Mouse (Mus musculus): ENCODE measurements at regions not wholly inside any gene's neighbourhood (a gene's known extent, or its start where the extent isn't known, plus 50 kb on each side); places are given as distances from the start of the nearest gene placed in this dataset.

GRCm38 (mm10) chr2:128451554-128452239 lies 139.3 kb upstream of the Spdye4c start:
- 15% methylated on average over 5 of the region's 5 CpGs for WGBS
- Histone ChIP-seq H3K27ac (ENCODE audit: control insufficient read depth, insufficient read depth, low read length) (no peak overlapping the region), H3K4me1 (replicated peaks; ENCODE audit: control insufficient read depth, insufficient read depth, low read length) (no peaks in the 10 kb centered on the region), H3K4me3 (ENCODE audit: control insufficient read depth, insufficient read depth, low read length) (no peak overlapping the region), H3K27me3 (ENCODE audit: control insufficient read depth, insufficient read depth, low read length) (no peaks in the 10 kb centered on the region), H3K36me3 (ENCODE audit: control insufficient read depth, insufficient read depth, low read length) (no peaks in the 10 kb centered on the region)
- DNase-seq, result no peak
- TF ChIP-seq CTCF (IDR thresholded peaks at IDR 0.05; ENCODE audit: borderline replicate concordance, control insufficient read depth, extremely low read depth, insufficient read depth, low read length, poor library complexity) (no peak), POLR2A (IDR thresholded peaks at IDR 0.05; ENCODE audit: control insufficient read depth, extremely low read depth, insufficient read depth, low read length, poor library complexity) (no peak)

GRCm38 (mm10) chr2:128452582-128452981 lies 138.4 kb upstream of the Spdye4c start:
- WGBS, result 96% methylated on average over 1 of the region's 1 CpGs
- no peak for DNase-seq
- TF ChIP-seq POLR2A (IDR thresholded peaks at IDR 0.05; ENCODE audit: control insufficient read depth, extremely low read depth, insufficient read depth, low read length, poor library complexity) (no peak), CTCF (IDR thresholded peaks at IDR 0.05; ENCODE audit: borderline replicate concordance, control insufficient read depth, extremely low read depth, insufficient read depth, low read length, poor library complexity) (no peak)
- no peak overlapping the region for H3K4me3 ChIP-seq (ENCODE audit: control insufficient read depth, insufficient read depth, low read length)
- no peaks in the 10 kb centered on the region for H3K36me3 ChIP-seq (ENCODE audit: control insufficient read depth, insufficient read depth, low read length)
- H3K4me1 ChIP-seq (replicated peaks; ENCODE audit: control insufficient read depth, insufficient read depth, low read length), result no peaks in the 10 kb centered on the region
- H3K27me3 ChIP-seq (ENCODE audit: control insufficient read depth, insufficient read depth, low read length), result no peaks in the 10 kb centered on the region
- no peak overlapping the region for H3K27ac ChIP-seq (ENCODE audit: control insufficient read depth, insufficient read depth, low read length)

GRCm38 (mm10) chr2:128454509-128454908 lies 136.5 kb upstream of the Spdye4c start:
- H3K27ac ChIP-seq (ENCODE audit: control insufficient read depth, insufficient read depth, low read length), result no peak overlapping the region
- DNase-seq, result no peak
- no peak overlapping the region for H3K4me3 ChIP-seq (ENCODE audit: control insufficient read depth, insufficient read depth, low read length)
- H3K27me3 ChIP-seq (ENCODE audit: control insufficient read depth, insufficient read depth, low read length), result no peaks in the 10 kb centered on the region
- TF ChIP-seq CTCF (IDR thresholded peaks at IDR 0.05; ENCODE audit: borderline replicate concordance, control insufficient read depth, extremely low read depth, insufficient read depth, low read length, poor library complexity), result no peak
- no peak for TF ChIP-seq POLR2A (IDR thresholded peaks at IDR 0.05; ENCODE audit: control insufficient read depth, extremely low read depth, insufficient read depth, low read length, poor library complexity)
- H3K36me3 ChIP-seq (ENCODE audit: control insufficient read depth, insufficient read depth, low read length), result no peaks in the 10 kb centered on the region
- 95% methylated on average over 13 of the region's 13 CpGs for WGBS
- no peaks in the 10 kb centered on the region for H3K4me1 ChIP-seq (replicated peaks; ENCODE audit: control insufficient read depth, insufficient read depth, low read length)

DNA sequence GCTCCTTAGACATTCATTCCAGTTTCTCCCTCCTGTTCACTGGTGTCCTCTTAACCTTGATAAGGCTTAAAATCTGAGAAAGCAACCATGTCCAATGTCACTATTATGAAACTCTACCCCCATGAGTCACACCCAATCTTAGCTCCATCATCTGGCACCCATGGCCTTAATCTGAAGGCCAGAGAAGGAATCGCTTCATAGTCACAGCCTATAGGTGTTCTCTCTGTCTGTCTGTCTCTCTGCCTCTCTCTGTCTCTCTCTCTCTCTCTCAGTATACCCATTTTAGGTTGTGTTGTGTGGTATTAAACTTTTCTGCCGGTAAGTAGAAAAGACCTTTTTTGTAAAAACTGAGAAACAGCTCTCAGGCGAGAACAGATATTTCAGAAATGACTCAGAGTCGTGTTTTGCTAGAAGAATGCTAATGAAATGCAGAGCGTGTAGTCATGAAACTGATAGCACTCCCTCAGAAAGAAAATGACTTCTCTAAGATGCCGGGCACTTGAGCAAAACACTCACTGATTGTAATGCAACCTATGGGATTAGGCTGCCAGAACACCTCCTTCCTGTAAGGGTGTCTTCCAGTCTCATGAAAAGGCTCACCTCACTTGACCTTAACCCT lies 133.3 kb upstream of the Spdye4c start:
- Histone ChIP-seq H3K4me3 (ENCODE audit: control insufficient read depth, insufficient read depth, low read length) (no peak overlapping the region), H3K4me1 (replicated peaks; ENCODE audit: control insufficient read depth, insufficient read depth, low read length) (no peaks in the 10 kb centered on the region), H3K36me3 (ENCODE audit: control insufficient read depth, insufficient read depth, low read length) (no peaks in the 10 kb centered on the region), H3K27ac (ENCODE audit: control insufficient read depth, insufficient read depth, low read length) (no peak overlapping the region), H3K27me3 (ENCODE audit: control insufficient read depth, insufficient read depth, low read length) (no peaks in the 10 kb centered on the region)
- WGBS, result 91% methylated on average over 6 of the region's 6 CpGs
- DNase-seq, result no peak
- TF ChIP-seq CTCF (IDR thresholded peaks at IDR 0.05; ENCODE audit: borderline replicate concordance, control insufficient read depth, extremely low read depth, insufficient read depth, low read length, poor library complexity) (no peak), POLR2A (IDR thresholded peaks at IDR 0.05; ENCODE audit: control insufficient read depth, extremely low read depth, insufficient read depth, low read length, poor library complexity) (no peak)

DNA sequence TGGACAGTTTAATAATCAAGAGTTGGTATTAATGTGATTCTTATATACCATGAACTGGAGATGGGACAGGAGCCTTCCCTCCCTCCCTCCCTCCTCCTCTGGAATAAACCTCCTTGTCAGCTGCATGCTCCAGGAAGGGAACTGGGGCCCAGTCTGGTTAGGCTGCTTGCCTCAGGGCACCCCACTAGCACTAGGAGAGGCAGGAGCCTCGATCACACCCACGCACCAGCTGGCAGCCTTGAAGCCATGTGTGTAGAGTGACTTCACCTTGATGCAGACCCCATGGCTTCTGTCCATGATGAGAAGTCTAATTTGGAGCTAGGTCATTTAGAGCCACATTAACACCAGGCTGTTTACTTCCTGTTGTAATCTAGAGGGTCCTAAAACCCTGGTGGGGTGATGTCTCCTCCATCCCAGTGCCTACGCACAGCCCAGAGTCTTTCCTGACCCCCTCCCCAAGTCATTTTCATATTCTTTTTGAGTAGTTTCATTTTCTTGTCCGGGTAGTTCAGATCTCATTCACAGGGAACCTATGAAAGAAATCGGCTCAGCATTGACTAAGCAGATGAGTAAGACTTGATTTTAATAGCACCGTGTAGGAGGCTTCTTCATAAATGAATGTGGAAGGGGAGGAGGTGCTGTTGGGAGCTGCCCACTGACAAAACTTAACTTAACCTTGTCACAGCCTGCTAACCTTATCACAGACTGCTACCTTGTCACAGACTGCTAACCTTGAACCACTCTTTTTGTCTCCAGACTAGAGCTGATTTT lies 125.6 kb upstream of the Spdye4c start:
- no peak for DNase-seq
- H3K27me3 ChIP-seq (ENCODE audit: control insufficient read depth, insufficient read depth, low read length), result no peaks in the 10 kb centered on the region; the same call in 1 of the 2 replicates
- H3K4me3 ChIP-seq (ENCODE audit: control insufficient read depth, insufficient read depth, low read length), result no peak overlapping the region
- TF ChIP-seq CTCF (IDR thresholded peaks at IDR 0.05; ENCODE audit: borderline replicate concordance, control insufficient read depth, extremely low read depth, insufficient read depth, low read length, poor library complexity) (no peak), POLR2A (IDR thresholded peaks at IDR 0.05; ENCODE audit: control insufficient read depth, extremely low read depth, insufficient read depth, low read length, poor library complexity) (no peak)
- H3K36me3 ChIP-seq (ENCODE audit: control insufficient read depth, insufficient read depth, low read length), result no peaks in the 10 kb centered on the region
- H3K27ac ChIP-seq (ENCODE audit: control insufficient read depth, insufficient read depth, low read length), result no peak overlapping the region
- H3K4me1 ChIP-seq (replicated peaks; ENCODE audit: control insufficient read depth, insufficient read depth, low read length), result peaks cover 9% of the 10 kb centered on the region
- WGBS, result 77% methylated on average over 6 of the region's 6 CpGs

GRCm38 (mm10) chr2:128467490-128468245 lies 123.3 kb upstream of the Spdye4c start:
- Histone ChIP-seq H3K4me3 (ENCODE audit: control insufficient read depth, insufficient read depth, low read length) (no peak overlapping the region), H3K27ac (ENCODE audit: control insufficient read depth, insufficient read depth, low read length) (no peak overlapping the region), H3K27me3 (ENCODE audit: control insufficient read depth, insufficient read depth, low read length) (no peaks in the 10 kb centered on the region; the same call in 1 of the 2 replicates), H3K4me1 (replicated peaks; ENCODE audit: control insufficient read depth, insufficient read depth, low read length) (peaks cover 17% of the 10 kb centered on the region), H3K36me3 (ENCODE audit: control insufficient read depth, insufficient read depth, low read length) (no peaks in the 10 kb centered on the region)
- DNase-seq, result no peak
- no peak for TF ChIP-seq POLR2A (IDR thresholded peaks at IDR 0.05; ENCODE audit: control insufficient read depth, extremely low read depth, insufficient read depth, low read length, poor library complexity)
- WGBS, result 96% methylated on average over 8 of the region's 8 CpGs
